Mouse (Mus musculus) spleen, postnatal 4 days (tissue): ENCODE data around the gene Syt17.

ENCODE experiments used
- DNase-seq, 2 experiments: peaks; one replicate each; pipeline ENCODE4 v3.0.0; 2022; ENCODE audit warnings: low spot score in 2 of 2

Syt17 gene

GRCm38 (mm10) chr7:118448134-118448967 lies at the start of gene Syt17:
TSS of gene Syt17 (minus strand) at chr7:118448222.
- DNase-seq = peak; percentile 22 to 73

GRCm38 (mm10) chr7:118494892-118495579 lies 47.0 kb upstream of the Syt17 start:
- no peak for DNase-seq

- no peak for DNase-seq
Measured at GRCm38 (mm10) chr7:118493892-118494291, 45.9 kb upstream of the Syt17 start.

- DNase-seq = peak; percentile 63 to 79
Measured at GRCm38 (mm10) chr7:118491431-118492147, 43.6 kb upstream of the Syt17 start, which contains the start of gene Itpripl2. TSS of gene Itpripl2 (minus strand) at chr7:118491975.

- peak; percentile 17 to 63 for DNase-seq
Measured at GRCm38 (mm10) chr7:118490666-118491430, 42.8 kb upstream of the Syt17 start.

GRCm38 (mm10) chr7:118489706-118490665 lies 42.0 kb upstream of the Syt17 start:
- DNase-seq = peak; percentile 13 to 63

- DNase-seq = no peak
Measured at GRCm38 (mm10) chr7:118488060-118488664, 40.1 kb upstream of the Syt17 start.

GRCm38 (mm10) chr7:118486917-118487316 lies 38.9 kb upstream of the Syt17 start:
- DNase-seq = no peak

GRCm38 (mm10) chr7:118483996-118484395 lies 36.0 kb upstream of the Syt17 start:
- DNase-seq = no peak

- DNase-seq = no peak
Measured at GRCm38 (mm10) chr7:118482001-118482400, 34.0 kb upstream of the Syt17 start.

- no peak for DNase-seq
Measured at GRCm38 (mm10) chr7:118481047-118481810, 33.2 kb upstream of the Syt17 start.

- DNase-seq = no peak
Measured at GRCm38 (mm10) chr7:118480160-118480709, 32.2 kb upstream of the Syt17 start.

GRCm38 (mm10) chr7:118478835-118479312 lies 30.9 kb upstream of the Syt17 start:
- no peak for DNase-seq

GRCm38 (mm10) chr7:118476428-118476827 lies 28.4 kb upstream of the Syt17 start:
- DNase-seq = no peak

- DNase-seq = no peak
Measured at GRCm38 (mm10) chr7:118475008-118475705, 27.1 kb upstream of the Syt17 start.

- no peak for DNase-seq
Measured at GRCm38 (mm10) chr7:118472886-118473285, 24.9 kb upstream of the Syt17 start.

GRCm38 (mm10) chr7:118468060-118468459 lies 20.0 kb upstream of the Syt17 start:
- no peak for DNase-seq

GRCm38 (mm10) chr7:118464432-118464831 lies 16.4 kb upstream of the Syt17 start:
- no peak for DNase-seq
